Mouse (Mus musculus) hindbrain, embryonic 15.5 days (tissue): Measurements from ENCODE around the gene Sema4a. TPM values are rescaled to one million over a fixed set of nuclear protein-coding genes. Genes with fewer than 3 reads are reported as not detected.

ENCODE experiments used
- ATAC-seq: fragments of 200-750 bp; cut with Nextera tagmentation; 2 replicates; pipeline ENCODE4 v1.8.0; 2017; ENCODE audit warnings: low read depth, moderate number of reproducible peaks, moderate TSS enrichment; ENCODE audit not compliant: low FRiP score
- H3K27ac ChIP-seq: fragments of 300-500 bp; sonication (generic); replicated peaks from 2 replicates; pipeline ENCODE4 v1.5.1; 2015; ENCODE audit warnings: mild to moderate bottlenecking, inconsistent platforms
- H3K27me3 ChIP-seq: fragments of 300-500 bp; sonication (generic); 2 replicates; pipeline ENCODE4 v1.6.1; 2015; ENCODE audit warnings: control low read depth, inconsistent platforms
- H3K36me3 ChIP-seq: fragments of 300-500 bp; sonication (generic); 2 replicates; pipeline ENCODE4 v1.6.1; 2015; ENCODE audit warnings: control low read depth, inconsistent platforms
- H3K4me1 ChIP-seq: fragments of 300-500 bp; sonication (generic); replicated peaks from 2 replicates; pipeline ENCODE4 v1.6.1; 2015; ENCODE audit warnings: control low read depth, inconsistent platforms
- H3K4me2 ChIP-seq: fragments of 300-500 bp; sonication (generic); 2 replicates; pipeline ENCODE4 v1.6.1; 2015; ENCODE audit warnings: moderate library complexity, mild to moderate bottlenecking, inconsistent platforms
- H3K4me3 ChIP-seq: fragments of 300-500 bp; sonication (generic); 2 replicates; pipeline ENCODE4 v1.5.1; 2015; ENCODE audit warnings: mild to moderate bottlenecking, inconsistent platforms
- H3K9ac ChIP-seq: fragments of 300-500 bp; sonication (generic); 2 replicates; pipeline ENCODE4 v1.6.1; 2015; ENCODE audit warnings: inconsistent platforms
- H3K9me3 ChIP-seq: fragments of 300-500 bp; sonication (generic); 2 replicates; pipeline ENCODE4 v1.6.1; 2016; ENCODE audit warnings: control low read depth, inconsistent platforms
- WGBS: fragments of 180-500 bp; shearing (Covaris S2); methylation state at CpG from one replicate; pipeline ENCODE4 v1.1.7; 2015; 5-methylcytosine and 5-hydroxymethylcytosine counted together
- polyA plus RNA-seq: library from polyadenylated mRNA; unstranded; fragments of >200 nt; fragmentation: Nextera tagmentation; extraction: Ambion mirVana; gene quantifications from 2 replicates; pipeline ENCODE4 v1.2.1, GENCODE M21; 2015

The Sema4a gene
- polyA plus RNA-seq, 1 experiment from 2014 or later = 30.4 TPM

DNA sequence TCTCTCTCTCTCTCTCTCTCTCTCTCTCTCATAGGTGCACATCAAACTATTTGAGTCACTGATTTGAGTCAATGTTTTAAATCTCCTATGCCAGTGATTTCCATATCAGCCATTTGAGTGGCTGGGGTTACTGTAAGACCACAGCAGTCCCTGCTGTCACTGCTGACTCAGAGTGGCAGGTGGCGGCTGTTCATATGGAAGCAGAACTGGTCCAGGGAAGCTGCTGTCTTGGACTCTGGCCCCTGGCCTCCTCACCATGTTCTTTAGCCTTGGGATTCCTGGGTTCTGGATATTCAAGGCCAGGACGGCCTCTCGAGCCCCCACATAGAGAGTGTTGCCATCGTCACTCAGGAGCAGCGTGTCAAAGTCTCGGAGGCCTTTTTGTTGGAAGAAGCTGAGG lies 8.3 kb downstream of the Sema4a start:
- peaks cover 10% of the 10 kb centered on the region; the same call in 1 of the 2 replicates for H3K36me3 ChIP-seq
- no peak for ATAC-seq
- peaks cover 15% of the 10 kb centered on the region for H3K4me1 ChIP-seq
- WGBS = 67% methylated on average over 6 of the region's 6 CpGs
- H3K9me3 ChIP-seq = no peaks in the 10 kb centered on the region
- no peak overlapping the region for H3K4me2 ChIP-seq
- no peaks in the 10 kb centered on the region for H3K27me3 ChIP-seq
- H3K9ac ChIP-seq = no peak overlapping the region
- H3K27ac ChIP-seq = no peak overlapping the region
- H3K4me3 ChIP-seq = no peak overlapping the region

DNA sequence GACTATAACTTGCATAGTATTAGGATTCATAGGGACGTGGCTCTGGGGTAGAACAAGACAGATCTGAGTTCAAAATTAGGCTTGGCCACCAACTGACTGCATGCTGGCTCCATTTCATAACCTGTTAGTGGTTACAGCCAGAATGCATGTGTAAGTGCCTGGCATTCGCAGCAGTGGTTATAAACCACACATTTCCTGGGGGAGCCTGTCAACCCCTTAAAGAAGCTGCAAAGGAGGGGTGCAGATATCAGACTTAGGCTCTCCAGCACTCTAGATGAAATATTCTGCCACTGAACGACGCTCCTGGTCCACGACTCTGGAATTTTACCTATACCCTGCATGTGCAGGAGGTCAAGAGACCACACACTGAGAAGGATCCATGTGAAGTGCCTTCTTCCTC lies 8.7 kb downstream of the Sema4a start:
- no peak overlapping the region for H3K27ac ChIP-seq
- H3K4me3 ChIP-seq = no peak overlapping the region
- peaks cover 10% of the 10 kb centered on the region for H3K4me1 ChIP-seq
- WGBS = 85% methylated on average over 5 of the region's 5 CpGs
- H3K9ac ChIP-seq = no peak overlapping the region
- H3K27me3 ChIP-seq = no peaks in the 10 kb centered on the region
- H3K9me3 ChIP-seq = no peaks in the 10 kb centered on the region
- no peak for ATAC-seq
- H3K4me2 ChIP-seq = no peak overlapping the region
- H3K36me3 ChIP-seq = peaks cover 10% of the 10 kb centered on the region; the same call in 1 of the 2 replicates

DNA sequence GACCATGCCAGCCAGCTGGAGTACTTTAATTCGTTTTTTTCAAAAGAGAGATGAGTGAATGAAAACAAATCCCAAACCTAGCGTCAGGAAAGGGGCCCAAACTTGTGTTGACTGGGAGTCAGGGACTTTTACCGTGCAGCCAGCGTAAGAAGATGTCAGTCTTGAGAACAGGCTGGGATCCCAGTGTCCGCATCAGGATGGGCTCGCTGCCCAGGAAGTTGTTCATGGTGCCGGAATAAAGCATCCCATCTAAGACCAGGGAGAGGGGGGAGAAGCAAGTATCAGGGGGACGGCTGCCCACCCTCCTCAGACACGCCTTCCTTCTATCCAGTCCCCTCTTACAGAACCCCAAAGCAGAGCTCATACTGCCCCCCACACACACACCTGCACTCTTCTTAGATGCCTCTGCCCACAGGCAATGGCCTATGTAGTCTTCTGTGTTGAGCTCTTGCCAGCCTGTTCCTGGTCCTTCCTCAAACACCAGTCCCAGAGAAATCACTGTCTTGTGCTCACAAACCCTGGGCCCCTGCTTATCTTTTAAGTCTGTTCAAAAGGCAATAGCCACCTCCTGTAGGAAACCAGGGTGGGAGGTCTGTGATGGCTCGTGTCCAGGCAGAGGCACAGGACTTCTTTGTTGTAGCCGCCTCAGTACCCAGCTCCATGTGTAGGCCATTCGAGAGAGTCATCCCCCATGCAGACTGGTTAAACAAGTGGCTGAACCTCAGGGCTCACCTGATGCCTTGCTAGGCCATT lies 10.4 kb downstream of the Sema4a start:
- H3K9me3 ChIP-seq = no peaks in the 10 kb centered on the region
- H3K27ac ChIP-seq = no peak overlapping the region
- no peak overlapping the region for H3K4me3 ChIP-seq
- H3K4me2 ChIP-seq = no peak overlapping the region
- no peaks in the 10 kb centered on the region for H3K27me3 ChIP-seq
- WGBS = 66% methylated on average over 12 of the region's 12 CpGs
- H3K36me3 ChIP-seq = peaks cover 10% of the 10 kb centered on the region; the same call in 1 of the 2 replicates
- H3K9ac ChIP-seq = no peak overlapping the region
- no peak for ATAC-seq
- no peaks in the 10 kb centered on the region; the same call in 1 of the 2 replicates for H3K4me1 ChIP-seq

DNA sequence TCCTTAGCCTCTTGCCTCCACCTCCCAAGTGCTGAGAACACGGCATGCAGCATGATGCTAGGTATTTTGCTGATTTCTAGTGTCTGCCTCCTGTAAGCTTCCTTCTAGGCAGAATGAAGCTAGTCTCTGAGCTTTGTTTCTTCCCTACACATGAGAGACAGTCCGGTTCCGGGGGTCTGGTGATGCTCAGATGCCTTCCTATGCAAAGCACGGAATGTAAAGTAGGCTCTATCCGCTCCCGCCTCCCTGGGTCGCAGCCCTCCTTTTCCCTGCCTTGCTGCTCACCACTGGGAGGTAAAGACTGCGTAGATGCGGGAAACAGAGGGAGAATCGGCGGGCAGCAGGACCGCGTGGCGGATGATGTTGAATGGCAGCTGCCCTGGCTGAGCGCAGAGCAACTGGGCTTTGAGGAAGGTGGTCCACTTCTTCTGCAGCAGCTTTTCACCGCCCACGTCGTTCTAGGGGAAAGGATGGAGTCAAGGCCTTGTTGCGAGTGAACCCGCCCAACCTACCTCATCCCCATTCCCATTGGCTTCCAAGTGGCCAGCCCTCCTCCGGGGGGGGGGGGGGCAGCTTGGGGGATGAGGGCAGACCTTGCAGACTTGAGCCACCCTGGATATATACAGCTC lies 11.5 kb downstream of the Sema4a start:
- H3K9ac ChIP-seq = no peak overlapping the region
- H3K36me3 ChIP-seq = peaks cover 10% of the 10 kb centered on the region; the same call in 1 of the 2 replicates
- 10% methylated on average over 21 of the region's 21 CpGs for WGBS
- H3K9me3 ChIP-seq = no peaks in the 10 kb centered on the region
- no peaks in the 10 kb centered on the region; the same call in 1 of the 2 replicates for H3K4me1 ChIP-seq
- H3K4me3 ChIP-seq = peak overlapping the region; percentile 16; the same call in 1 of the 2 replicates
- H3K27me3 ChIP-seq = no peaks in the 10 kb centered on the region
- peak; percentile 38; the same call in 1 of the 2 replicates for ATAC-seq
- no peak overlapping the region for H3K27ac ChIP-seq
- H3K4me2 ChIP-seq = peak overlapping the region; percentile 46

DNA sequence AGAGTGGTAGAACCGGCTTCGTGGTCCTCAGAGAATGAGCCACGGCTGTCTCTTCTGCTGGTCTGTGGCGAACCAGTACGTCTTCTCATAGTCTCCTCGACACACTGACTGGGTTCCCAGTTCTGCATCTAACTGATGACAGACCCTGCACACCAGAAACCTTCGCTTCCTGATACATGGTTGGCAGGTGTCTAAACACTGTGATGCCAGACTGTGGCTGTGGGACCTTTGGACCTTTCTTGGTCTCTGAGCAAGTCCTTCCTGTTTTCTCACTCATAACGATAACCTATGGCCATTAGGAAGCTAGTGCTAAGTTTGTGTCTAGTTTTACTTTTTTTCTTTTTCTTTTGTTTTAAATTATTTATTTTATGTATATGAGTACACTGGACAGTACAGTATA lies 12.5 kb downstream of the Sema4a start:
- ATAC-seq = no peak

DNA sequence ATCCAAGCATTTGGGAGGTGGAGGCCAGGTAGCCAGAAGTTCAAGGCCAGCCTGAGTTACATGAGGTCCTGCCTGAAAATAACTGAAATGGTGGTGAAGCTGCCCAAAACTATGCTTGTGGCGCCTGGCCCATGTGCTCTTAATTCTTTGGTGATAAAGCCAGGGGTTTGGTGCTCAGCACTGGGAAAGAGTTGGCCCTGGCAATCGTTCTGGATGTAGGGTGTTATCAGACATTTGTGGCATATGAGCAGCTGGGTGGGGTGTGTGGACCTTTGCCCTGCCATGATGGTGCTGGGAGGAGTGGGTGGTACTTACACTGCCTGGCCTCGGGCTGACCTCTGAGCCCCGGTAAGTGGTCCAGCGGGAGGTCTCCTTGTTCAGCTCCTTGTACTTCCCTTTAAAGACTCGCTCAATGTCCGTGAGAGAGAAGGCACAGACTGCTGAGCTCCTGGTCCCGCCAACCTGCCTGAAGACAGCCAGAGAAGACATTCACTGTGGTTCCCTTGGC lies 13.3 kb downstream of the Sema4a start:
- Histone ChIP-seq H3K27me3 (no peaks in the 10 kb centered on the region), H3K4me3 (no peak overlapping the region), H3K36me3 (peaks cover 16% of the 10 kb centered on the region), H3K9ac (no peak overlapping the region), H3K27ac (no peak overlapping the region), H3K4me1 (no peaks in the 10 kb centered on the region; the same call in 1 of the 2 replicates), H3K9me3 (no peaks in the 10 kb centered on the region), H3K4me2 (no peak overlapping the region)
- WGBS = 53% methylated on average over 8 of the region's 8 CpGs
- ATAC-seq = no peak

More for the DNA sequence above, 12.5 kb downstream of the Sema4a start:
- Histone ChIP-seq H3K36me3 (peaks cover 14% of the 10 kb centered on the region), H3K4me3 (no peak overlapping the region), H3K27ac (no peak overlapping the region), H3K9ac (no peak overlapping the region), H3K4me2 (no peak overlapping the region), H3K9me3 (no peaks in the 10 kb centered on the region), H3K4me1 (no peaks in the 10 kb centered on the region; the same call in 1 of the 2 replicates), H3K27me3 (no peaks in the 10 kb centered on the region)
- 94% methylated on average over 8 of the region's 8 CpGs for WGBS

DNA sequence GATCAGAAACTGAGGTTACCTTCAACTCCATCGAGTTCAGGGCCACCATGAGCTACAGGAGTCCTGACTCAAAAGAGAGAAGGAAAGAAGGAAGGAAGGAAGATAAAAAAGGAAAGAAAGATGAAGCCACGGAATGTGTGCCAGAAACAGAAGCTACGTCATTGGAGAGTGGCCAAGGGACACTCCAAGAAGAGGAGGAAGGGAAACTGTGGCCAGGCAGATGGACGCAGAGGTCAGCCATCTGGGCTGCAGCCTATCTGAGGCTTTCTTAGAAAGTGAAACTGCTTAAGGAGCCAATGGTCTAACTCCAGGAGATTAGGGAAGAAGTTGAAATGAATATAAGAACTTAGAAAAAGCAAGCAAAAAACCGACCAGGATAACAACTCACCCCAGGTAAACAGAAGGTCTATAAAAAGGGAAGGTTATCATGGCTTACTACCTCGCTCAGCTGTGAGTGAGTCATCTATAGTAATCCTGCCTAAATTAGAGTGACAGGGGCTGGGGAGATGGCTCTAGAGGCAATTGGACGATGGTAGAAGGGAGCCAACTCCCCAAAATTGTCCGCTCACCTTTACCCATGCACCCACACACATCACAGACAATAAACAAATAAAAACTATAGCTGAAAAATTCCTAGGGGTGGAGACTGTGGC lies 14.4 kb downstream of the Sema4a start:
- 76% methylated on average over 8 of the region's 8 CpGs for WGBS
- no peak for ATAC-seq
- Histone ChIP-seq H3K27ac (no peak overlapping the region), H3K4me1 (no peaks in the 10 kb centered on the region; the same call in 1 of the 2 replicates), H3K9ac (no peak overlapping the region), H3K4me2 (no peak overlapping the region), H3K4me3 (no peak overlapping the region), H3K36me3 (peaks cover 12% of the 10 kb centered on the region), H3K9me3 (no peaks in the 10 kb centered on the region), H3K27me3 (no peaks in the 10 kb centered on the region)

DNA sequence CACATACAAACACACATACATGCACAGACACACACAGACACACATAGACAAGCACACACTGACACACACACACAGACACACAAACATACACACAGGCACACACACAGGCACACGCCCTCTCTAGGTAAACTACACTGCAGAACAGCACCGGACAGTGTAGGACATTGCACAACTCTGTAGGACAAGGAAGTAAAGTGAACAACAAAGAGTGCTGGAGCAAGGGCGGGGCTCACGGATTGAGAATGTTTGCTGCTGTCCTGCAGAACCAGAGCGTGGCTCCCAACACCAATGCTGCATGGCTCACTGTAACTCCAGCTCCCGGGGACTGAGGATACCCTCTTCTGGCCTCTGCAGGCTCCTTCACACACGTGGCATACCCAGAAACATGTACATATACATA lies 18.1 kb downstream of the Sema4a start:
- H3K27me3 ChIP-seq = no peaks in the 10 kb centered on the region
- peaks cover 18% of the 10 kb centered on the region for H3K36me3 ChIP-seq
- H3K27ac ChIP-seq = no peak overlapping the region
- H3K4me3 ChIP-seq = no peak overlapping the region
- H3K9ac ChIP-seq = no peak overlapping the region
- WGBS = 74% methylated on average over 7 of the region's 7 CpGs
- H3K4me1 ChIP-seq = 0 out of 2 replicates have a peak, but pooled peaks cover 6% of the 10 kb centered on the region
- no peaks in the 10 kb centered on the region for H3K9me3 ChIP-seq
- ATAC-seq = no peak
- H3K4me2 ChIP-seq = no peak overlapping the region

DNA sequence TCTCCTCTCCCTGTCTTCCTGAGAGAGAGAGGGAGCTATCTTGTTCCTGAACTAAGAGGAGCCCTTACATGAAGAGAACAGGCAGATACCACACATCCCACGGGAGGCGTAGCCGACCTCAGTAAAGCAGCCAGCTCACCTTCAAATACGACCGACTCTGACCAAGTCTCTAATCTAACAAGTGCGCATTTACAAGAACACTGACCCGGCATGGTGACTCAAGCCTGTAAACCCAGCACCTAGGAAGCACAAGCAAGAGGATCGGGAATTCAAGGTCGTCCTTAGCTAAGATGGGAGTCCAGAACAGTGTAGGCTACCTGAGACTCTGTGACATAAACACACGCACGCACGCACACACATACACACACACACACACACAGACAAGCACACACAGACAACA lies 18.5 kb downstream of the Sema4a start:
- no peak for ATAC-seq
- Histone ChIP-seq H3K27ac (no peak overlapping the region), H3K4me3 (no peak overlapping the region), H3K4me2 (no peak overlapping the region), H3K4me1 (0 out of 2 replicates have a peak, but pooled peaks cover 6% of the 10 kb centered on the region), H3K9me3 (no peaks in the 10 kb centered on the region), H3K36me3 (peaks cover 22% of the 10 kb centered on the region), H3K9ac (no peak overlapping the region), H3K27me3 (no peaks in the 10 kb centered on the region)
- WGBS = 83% methylated on average over 12 of the region's 12 CpGs

DNA sequence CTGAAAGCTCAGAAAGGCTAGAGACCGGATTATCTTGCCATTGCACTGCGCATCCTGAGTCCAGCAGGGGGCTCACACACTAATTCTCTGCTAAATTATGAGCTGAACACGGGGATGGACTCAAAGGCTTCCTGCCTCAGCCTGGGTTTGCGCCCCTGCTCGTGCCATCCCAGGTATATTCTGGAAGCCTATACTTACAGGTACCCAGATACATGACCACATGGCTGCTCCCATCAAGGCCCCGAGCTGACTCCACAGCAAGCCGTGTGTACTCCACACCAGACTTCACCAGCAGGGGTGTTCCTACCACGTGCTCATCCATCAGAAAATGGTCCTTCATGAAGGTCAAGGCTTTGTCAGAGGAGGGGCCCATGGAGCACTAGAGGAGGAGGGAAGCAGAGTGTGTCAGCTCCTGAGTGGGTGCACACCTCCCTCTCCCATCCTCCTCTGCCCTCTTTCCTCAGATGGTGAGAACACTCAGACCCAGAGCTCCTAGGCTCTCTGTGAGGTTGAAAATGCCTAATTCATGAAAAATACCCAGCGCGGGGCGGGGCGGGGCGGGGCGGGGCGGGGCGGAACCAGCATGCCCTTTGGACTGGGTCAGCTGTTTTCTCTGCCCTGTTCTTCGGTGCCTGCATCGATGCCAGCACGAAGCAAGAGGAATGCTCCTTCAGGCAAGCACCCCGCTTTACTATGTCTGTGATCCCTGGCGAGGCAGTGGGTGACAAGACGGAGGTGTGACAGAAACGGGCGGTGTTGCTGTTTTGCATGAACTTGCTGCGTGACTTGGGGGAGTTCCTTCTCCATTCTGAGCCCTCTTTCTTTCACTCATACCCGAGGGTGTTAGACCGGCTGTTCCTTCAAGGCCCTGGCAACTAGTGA lies 20.2 kb downstream of the Sema4a start:
- Histone ChIP-seq H3K4me1 (0 out of 2 replicates have a peak, but pooled peaks cover 6% of the 10 kb centered on the region), H3K4me3 (no peak overlapping the region), H3K9ac (no peak overlapping the region), H3K27ac (no peak overlapping the region), H3K9me3 (no peaks in the 10 kb centered on the region), H3K36me3 (peaks cover 27% of the 10 kb centered on the region), H3K27me3 (no peaks in the 10 kb centered on the region), H3K4me2 (peak overlapping the region; percentile 26)
- 24% methylated on average over 27 of the region's 27 CpGs for WGBS
- no peak; the same call in 1 of the 2 replicates for ATAC-seq

DNA sequence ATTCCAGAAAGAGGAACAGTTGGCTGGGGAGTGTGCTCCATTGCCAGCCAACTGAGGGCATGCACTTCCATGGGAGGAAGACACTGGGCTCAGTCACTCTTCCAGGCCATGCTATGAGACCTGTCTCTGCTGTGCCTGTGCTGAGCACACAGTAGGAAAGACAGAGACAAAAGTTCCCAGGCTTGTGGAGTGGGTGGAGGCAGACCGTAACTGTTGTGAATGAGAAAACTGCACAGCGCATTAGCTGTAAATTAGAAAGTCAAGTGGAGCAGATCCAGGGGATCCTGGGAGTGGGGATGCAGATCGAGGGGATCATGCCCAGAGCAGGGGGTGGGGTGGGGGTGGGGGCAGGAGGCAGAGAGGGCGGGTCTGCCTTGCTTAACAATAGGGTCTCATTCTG lies 21.4 kb downstream of the Sema4a start:
- Histone ChIP-seq H3K27me3 (no peaks in the 10 kb centered on the region), H3K27ac (no peak overlapping the region), H3K4me3 (no peak overlapping the region), H3K36me3 (peaks cover 27% of the 10 kb centered on the region), H3K4me1 (0 out of 2 replicates have a peak, but pooled peaks cover 6% of the 10 kb centered on the region), H3K9ac (no peak overlapping the region), H3K4me2 (no peak overlapping the region), H3K9me3 (no peaks in the 10 kb centered on the region)
- 36% methylated on average over 4 of the region's 4 CpGs for WGBS
- ATAC-seq = no peak
